Mouse (Mus musculus): ENCODE data around the gene Ptbp3.

DNA sequence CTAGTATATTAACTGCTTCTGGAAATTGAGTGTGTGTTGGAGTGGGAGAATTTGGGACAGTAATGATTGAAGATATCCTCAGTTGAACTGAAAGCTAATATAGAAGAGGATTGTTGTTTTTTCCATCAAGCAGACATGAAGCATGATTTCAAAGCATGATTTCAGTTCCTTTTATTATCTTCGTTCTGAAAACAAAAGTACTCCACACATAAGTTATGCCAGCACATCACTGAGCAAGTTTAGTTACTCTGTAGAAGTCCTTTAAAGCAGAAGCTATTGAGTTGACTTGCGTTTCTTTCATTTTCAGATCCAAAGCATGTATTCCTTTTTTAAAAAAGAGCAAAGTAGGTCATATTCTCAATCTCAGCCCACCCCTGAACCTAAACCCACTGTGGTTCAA lies 47.4 kb upstream of the Ptbp3 start:
- TF ChIP-seq CTCF (IDR thresholded peaks at IDR 0.05; ENCODE audit: low read depth): no peak
- no peak for TF ChIP-seq EP300 (IDR thresholded peaks at IDR 0.05; ENCODE audit: low read depth)
